Mouse (Mus musculus): ENCODE measurements around the gene Rnf25. TPM values are rescaled to one million over a fixed set of nuclear protein-coding genes. Genes with fewer than 3 reads are reported as not detected.

Gene Rnf25
- polyA plus RNA-seq, 1 experiment from 2014 or later: 51.2 TPM

- Histone ChIP-seq H3K4me3 (ENCODE audit: inconsistent target) (no peak overlapping the region), H3K27ac (no peak overlapping the region), H3K79me2 (ENCODE audit: inconsistent target) (no peaks in the 10 kb centered on the region), H3K36me3 (ENCODE audit: inconsistent target) (peaks cover 76% of the 10 kb centered on the region)
- WGBS (ENCODE audit: missing documents): 96% methylated on average over 29 of the region's 29 CpGs
Observed at GRCm38 (mm10) chr1:74569739-74570719, 31.2 kb downstream of the Rnf25 start.

- Histone ChIP-seq H3K36me3 (ENCODE audit: inconsistent target) (peaks cover 37% of the 10 kb centered on the region), H3K27ac (no peak overlapping the region), H3K4me3 (ENCODE audit: inconsistent target) (no peak overlapping the region), H3K79me2 (ENCODE audit: inconsistent target) (no peaks in the 10 kb centered on the region)
- 40% methylated on average over 6 of the region's 6 CpGs for WGBS (ENCODE audit: missing documents)
Observed at GRCm38 (mm10) chr1:74565834-74566233, 35.4 kb downstream of the Rnf25 start.

GRCm38 (mm10) chr1:74559061-74559460, 42.1 kb downstream of the Rnf25 start:
- H3K4me3 ChIP-seq (ENCODE audit: inconsistent target): no peak overlapping the region
- H3K27ac ChIP-seq: no peak overlapping the region
- WGBS (ENCODE audit: missing documents): 77% methylated on average over 5 of the region's 5 CpGs
- no peaks in the 10 kb centered on the region for H3K79me2 ChIP-seq (ENCODE audit: inconsistent target)
- H3K36me3 ChIP-seq (ENCODE audit: inconsistent target): no peaks in the 10 kb centered on the region

GRCm38 (mm10) chr1:74544184-74544583, 57.0 kb downstream of the Rnf25 start, which contains the start of gene Usp37:
Gene Usp37, minus strand, starts transcription at chr1:74544284.
- Histone ChIP-seq H3K36me3 (ENCODE audit: inconsistent target) (no peaks in the 10 kb centered on the region), H3K4me3 (ENCODE audit: inconsistent target) (no peak within 1 kb of the TSS), H3K79me2 (ENCODE audit: inconsistent target) (no peaks in the 10 kb centered on the region), H3K27ac (no peak within 1 kb of the TSS)
- 92% methylated on average over 4 of the region's 4 CpGs for WGBS (ENCODE audit: missing documents)

Other genes starting within 250 kb of the Rnf25 start
- 0.19 to 0.80 TPM (median 0.30 TPM) in 3 replicates for gene Catip, start 239.3 kb downstream of the Rnf25 start, polyA plus RNA-seq (2018)
- 377 to 467 TPM (median 435 TPM) in 3 replicates for gene Slc11a1, start 226.2 kb downstream of the Rnf25 start, polyA plus RNA-seq (2018)
- 82.2 to 152 TPM (median 116 TPM) in 3 replicates for gene Ctdsp1, start 209.9 kb downstream of the Rnf25 start, polyA plus RNA-seq (2018)
- gene Vil1, start 192.0 kb downstream of the Rnf25 start, polyA plus RNA-seq (2018): 0.04 to 0.06 TPM in 2 of 3 replicates, not detected in the other
- gene Cnot9, start 95.3 kb downstream of the Rnf25 start, polyA plus RNA-seq (2018): 35.7 to 47.8 TPM (median 39.6 TPM) in 3 replicates
- not detected in 3 replicates for gene Plcd4, start 58.5 kb downstream of the Rnf25 start, polyA plus RNA-seq (2018)
- gene Usp37, start 57.1 kb downstream of the Rnf25 start, polyA plus RNA-seq (2018): 5.1 to 10.9 TPM (median 7.0 TPM) in 3 replicates
- gene Zfp142, start 13.2 kb downstream of the Rnf25 start, polyA plus RNA-seq (2018): 4.5 to 6.7 TPM (median 5.6 TPM) in 3 replicates
- 6.7 to 12.0 TPM (median 10.1 TPM) in 3 replicates for gene Bcs1l, start 13.1 kb downstream of the Rnf25 start, polyA plus RNA-seq (2018)
- gene Stk36, start within 50 bp of the Rnf25 start, polyA plus RNA-seq (2018): 0.40 to 1.8 TPM (median 0.80 TPM) in 3 replicates
- 3.0 to 5.5 TPM (median 3.7 TPM) in 3 replicates for gene Ttll4, start 60.3 kb upstream of the Rnf25 start, polyA plus RNA-seq (2018)
- gene Cyp27a1, start 112.2 kb upstream of the Rnf25 start, polyA plus RNA-seq (2018): 10.0 to 133 TPM (median 56.9 TPM) in 3 replicates
- not detected in 3 replicates for gene Prkag3, start 147.8 kb upstream of the Rnf25 start, polyA plus RNA-seq (2018)
- gene Wnt6, start 170.5 kb upstream of the Rnf25 start, polyA plus RNA-seq (2018): 0.11 to 0.15 TPM in 2 of 3 replicates, not detected in the other
- gene Wnt10a, start 190.1 kb upstream of the Rnf25 start, polyA plus RNA-seq (2018): not detected in 3 replicates

Measured in macrophage (primary cell).